Mouse (Mus musculus) R1 (cell line): ENCODE data around the gene Zmym6.
"Not testable (repeated sequence)": the region's sequence is repeated elsewhere in the genome, so short reads cannot be mapped to it uniquely, and the experiment has no call there.

Experiments
- DNase-seq: peaks from one replicate; pipeline ENCODE4 v3.0.0-alpha.2; 2018; ENCODE audit warnings: low read depth, low spot score

Gene Zmym6

DNA sequence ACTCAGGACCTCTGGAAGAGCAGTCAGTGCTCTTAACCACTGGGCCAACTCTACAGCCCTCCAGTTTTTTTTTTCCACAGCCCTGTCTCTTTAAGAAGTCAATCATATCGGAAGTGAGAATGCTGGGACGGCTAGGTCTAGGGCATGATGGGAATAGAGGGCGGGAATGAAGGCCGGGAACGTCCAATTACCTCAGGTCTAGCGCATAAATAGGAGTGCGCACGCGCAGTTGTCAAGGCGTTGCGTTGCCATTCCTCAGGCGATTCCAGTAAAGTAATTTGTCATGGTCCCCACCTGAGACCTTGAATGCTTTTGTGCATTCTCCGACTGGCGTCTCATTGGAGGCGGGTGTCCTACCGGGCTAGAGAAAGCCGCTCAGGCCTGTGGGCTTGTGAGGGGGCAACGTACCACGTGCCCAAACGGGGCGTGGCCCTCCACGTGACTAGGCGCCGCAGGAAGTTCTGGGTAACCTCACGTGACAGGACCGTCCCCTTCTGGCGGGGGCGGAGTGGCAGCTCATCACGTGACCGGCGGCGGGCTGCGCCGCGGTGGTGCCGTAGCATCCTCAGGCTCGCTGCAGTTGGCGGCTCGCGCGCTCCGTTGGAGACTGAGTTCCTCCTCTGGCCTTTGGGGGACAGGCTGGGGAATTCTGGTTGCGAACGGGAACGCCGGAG lies at the start of gene Zmym6:
Zmym6 (plus strand) TSS at position 509 of the 674 bp plus-strand sequence.
- DNase-seq = peak; percentile 99

DNA sequence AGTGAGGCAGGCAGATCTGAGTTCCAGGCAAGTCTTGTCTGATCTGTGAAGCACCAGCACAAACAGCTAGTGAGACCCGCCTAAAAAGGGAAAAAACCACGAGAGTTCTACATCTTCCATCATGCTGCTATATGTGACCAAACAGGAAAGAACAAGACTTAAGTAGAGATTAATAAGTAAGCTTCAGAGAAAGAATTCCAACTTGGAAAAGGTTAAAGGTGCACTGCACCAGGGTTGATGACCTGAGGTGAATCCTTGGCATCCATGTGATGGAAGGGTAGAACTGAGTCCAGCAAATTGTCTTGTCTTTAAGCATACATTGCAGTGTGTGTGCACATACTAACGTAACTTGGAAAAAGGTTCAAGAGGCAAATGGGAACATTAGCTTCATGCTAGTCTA lies 40.0 kb upstream of the Zmym6 start:
- no peak for DNase-seq

- DNase-seq = peak; percentile 39
Observed at GRCm38 (mm10) chr4:127037908-127038827, 39.0 kb upstream of the Zmym6 start.

DNA sequence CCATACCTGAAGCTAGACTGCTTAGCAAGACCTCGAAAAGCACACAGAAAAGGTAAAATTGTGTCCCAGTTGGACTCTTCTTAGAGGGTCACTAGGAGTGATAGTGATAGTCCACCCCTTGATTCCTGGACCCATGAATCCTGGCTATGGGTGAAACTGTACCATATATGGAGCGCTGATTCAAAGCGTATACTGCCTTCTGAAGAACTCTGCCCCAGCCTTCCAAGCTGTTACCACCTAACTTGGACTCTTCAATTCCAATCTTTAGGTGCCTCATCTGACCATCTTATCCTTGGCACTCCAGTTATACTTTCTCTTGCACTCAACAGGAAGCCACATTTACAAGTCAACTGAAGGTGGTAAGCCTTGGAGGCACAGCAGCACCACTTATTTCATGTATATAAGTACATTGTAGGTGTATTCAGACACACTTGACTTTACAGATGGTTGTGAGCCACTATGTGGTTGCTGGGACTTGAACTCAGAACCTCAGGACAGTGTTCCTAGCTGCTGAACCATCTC lies 38.3 kb upstream of the Zmym6 start:
- no peak for DNase-seq

GRCm38 (mm10) chr4:127039871-127040483 lies 37.2 kb upstream of the Zmym6 start:
- no peak for DNase-seq

GRCm38 (mm10) chr4:127043540-127043939 lies 33.6 kb upstream of the Zmym6 start:
- DNase-seq = no peak

GRCm38 (mm10) chr4:127051121-127051520 lies 26.1 kb upstream of the Zmym6 start:
- DNase-seq = no peak

DNA sequence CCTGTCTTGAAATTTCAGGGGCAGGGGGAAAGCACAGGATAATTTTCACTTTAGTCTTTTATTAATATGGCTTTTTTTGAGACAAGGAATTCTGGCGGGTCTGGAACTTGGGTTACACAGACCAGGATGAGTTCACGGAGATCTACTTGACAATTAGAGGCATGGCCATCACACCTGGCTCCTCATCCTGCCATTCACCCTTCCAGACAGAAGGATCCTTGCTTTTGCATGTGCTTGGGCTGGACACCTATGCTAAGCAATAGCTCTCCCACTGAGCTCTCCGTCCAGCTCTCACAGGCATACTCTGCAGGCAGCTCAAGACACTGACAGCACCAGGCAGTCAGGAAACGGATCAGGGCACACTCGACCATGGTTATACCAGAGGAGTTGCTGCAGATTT lies 24.1 kb upstream of the Zmym6 start:
- no peak for DNase-seq

DNA sequence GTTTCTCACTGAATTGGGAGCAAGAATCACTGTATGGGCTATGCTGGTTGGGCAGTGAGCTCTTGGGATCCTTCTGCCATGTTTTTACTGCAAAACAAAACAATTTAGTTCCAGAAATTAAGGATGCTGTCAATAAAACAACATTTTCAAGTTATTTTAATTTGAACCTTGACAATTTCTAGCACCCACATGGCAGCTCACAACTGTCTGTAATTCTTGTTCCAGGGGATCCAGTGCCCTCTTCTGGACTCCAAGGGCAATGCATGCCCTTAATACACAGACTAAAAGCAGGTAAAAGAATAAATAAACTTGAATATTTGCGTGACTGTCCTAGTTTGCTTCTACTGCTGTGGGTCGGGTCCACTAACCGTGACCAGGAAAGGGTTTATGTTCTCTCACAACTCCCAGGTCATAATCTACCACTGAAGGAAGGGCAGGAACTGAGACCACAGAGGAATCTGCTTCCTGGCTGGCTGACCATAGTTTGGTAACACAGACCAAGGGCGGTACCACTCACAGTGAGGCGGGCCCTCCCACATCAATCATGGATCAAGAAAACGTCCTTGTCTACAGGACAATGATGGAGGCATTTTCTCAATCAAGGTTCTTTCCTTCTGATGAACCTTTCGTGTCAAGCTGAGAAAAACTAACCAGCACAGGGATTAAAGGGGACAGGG lies 22.5 kb upstream of the Zmym6 start:
- DNase-seq = peak; percentile 57

DNA sequence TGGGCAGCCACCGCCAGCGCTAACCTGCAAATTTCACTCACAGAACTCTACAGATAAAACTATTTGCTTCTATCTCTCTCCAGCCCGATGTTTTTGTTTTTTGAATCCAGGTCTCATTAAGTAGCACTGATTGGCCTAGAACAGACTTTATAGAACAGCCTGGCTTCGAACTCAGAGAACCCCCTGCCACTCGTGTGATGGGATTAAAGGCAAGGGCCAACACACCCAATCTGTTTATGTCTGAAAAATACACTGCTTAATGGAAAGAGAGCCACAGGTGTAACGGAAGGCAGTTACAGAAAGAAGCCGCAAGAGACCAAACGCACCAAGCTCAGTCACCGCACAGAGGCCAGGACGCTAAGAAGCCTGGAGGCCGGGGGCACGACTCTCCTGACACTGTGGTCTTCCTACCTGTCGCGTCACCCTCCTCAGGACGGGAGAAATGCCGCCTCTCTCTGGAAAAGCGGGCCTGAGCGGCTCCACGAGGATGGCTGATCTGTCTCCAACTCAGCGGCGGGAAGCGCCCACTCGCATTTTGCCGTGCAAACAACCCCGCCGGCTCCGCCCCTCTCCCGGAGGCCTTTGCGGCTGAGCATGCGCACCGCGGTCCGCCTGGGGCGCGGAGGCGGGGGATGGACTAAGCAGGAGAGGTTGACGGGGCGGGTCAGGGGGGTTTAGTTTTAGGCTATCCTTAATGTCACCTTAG lies 16.4 kb upstream of the Zmym6 start, which contains the start of gene Zmym1:
Zmym1 (minus strand) TSS at position 568 of the 706 bp plus-strand sequence.
- DNase-seq = peak; percentile 92

DNA sequence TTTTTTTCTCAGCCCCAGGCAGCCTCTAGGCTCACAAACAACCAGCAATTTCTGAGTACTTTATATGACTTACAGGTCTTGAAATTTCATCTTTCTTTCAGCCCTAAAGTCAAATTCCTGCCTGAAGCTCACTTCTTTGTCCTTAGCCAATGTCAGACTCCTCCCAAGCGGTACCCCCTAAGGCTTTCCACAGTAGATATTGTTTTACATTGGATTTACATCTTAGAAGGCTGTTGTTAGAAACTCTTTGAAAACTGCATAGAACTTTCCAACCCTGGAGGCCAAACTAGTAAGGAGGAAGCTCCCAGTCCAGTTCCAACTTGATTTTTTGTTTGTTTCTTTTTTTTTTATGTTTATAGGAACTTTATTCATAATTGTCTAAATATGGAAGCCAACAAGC lies 13.1 kb upstream of the Zmym6 start:
- DNase-seq = peak; percentile 89

GRCm38 (mm10) chr4:127074915-127075314 lies 2.3 kb upstream of the Zmym6 start:
- DNase-seq = peak; percentile 65

DNA sequence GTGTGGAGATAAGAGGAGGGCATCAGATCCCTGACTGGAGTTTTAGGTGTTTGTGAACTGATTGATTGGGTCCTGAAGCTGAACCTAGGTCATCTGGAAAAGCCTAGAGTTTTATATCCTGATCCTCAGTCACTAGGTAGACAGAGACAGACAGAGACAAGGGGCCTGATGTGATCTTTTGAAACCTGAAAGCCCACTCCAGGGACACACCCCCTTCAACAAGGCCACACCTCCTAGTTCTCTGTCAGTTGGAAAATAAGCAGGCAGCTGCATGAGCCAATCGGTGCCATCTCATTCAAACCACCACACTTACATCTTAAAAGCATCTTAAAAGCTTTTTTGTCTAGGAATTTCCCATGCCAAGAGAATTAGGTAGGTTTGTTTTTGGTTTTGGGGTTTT lies 3.6 kb downstream of the Zmym6 start:
- peak; percentile 57 for DNase-seq

DNA sequence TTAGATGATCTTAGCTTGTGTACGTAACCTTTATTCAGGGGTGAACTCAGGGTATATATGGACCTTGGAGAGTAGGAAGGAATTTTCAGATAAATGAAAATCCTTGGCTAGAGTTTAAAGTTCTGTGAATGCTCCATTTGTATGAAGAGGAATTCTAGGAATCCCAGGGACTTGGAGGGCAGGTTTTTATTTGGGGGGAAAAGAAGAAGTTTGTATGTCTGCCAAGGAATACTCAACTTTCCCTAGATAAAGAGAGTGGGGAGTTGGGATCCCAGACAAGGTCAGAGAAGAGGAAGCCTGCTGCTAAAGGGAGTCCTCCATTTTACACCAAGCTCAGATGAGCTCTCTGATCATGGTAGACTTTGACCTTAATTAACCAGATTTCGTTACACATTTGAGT lies 5.9 kb downstream of the Zmym6 start:
- no peak for DNase-seq

DNA sequence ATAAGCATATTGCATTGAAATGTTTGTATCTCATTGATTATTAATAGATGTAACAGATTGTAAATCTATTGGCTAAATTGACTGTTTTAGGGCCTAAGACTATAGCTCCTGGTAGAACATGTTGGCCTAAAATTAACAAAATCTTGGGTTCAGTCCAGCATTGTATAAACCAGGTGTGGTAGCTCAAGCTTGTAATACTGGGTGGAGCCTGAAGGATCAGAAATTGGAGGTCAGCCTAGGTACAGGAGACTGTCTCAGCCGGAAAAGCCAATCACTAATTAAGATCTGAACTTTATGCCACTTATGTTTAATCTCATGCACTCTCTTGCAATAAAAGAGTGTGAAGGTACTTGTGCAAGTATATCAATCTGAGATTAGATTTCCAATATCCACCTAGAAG lies 8.6 kb downstream of the Zmym6 start:
- no peak for DNase-seq

- DNase-seq = no peak
Observed at GRCm38 (mm10) chr4:127091188-127091587, 14.0 kb downstream of the Zmym6 start.

GRCm38 (mm10) chr4:127095090-127095489 lies 17.9 kb downstream of the Zmym6 start:
- no peak for DNase-seq

DNA sequence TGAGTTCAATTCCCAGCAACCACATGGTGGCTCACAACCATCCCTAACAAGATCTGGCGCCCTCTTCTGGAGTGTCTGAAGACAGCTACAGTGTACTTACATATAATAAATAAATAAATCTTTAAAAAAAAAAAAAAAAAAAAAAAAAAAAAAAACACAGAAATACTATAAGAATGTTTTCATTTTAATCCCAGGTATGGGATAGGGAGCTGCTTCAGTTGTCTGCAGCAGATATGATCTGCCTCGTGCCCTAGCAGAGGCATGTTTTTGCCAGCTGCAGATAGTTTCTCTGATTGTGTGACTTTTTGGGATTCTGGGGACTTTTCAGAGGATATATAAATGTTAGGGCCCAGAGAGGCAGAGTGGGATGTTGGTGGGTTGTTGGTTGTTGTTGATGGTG lies 22.4 kb downstream of the Zmym6 start:
- not testable (repeated sequence) for DNase-seq

DNA sequence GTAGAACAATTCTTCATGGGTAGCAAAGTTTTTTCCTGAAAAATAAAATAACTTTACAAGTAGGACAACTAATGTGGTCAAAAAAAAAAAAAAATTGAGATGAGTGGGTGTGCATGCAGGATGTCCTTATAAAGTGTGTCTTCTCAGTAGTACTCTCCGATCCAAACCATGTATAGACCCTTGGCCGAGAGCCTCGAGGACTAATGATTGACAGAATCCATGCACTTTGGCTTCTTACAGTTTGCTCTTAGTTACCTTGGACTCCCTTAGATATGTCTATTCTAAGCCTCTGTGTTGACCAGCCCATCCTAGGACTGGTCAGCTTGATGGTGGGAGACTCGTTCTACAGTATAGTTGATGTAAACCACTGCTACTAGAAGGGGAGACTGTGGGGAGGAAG lies 30.4 kb downstream of the Zmym6 start:
- no peak for DNase-seq

DNA sequence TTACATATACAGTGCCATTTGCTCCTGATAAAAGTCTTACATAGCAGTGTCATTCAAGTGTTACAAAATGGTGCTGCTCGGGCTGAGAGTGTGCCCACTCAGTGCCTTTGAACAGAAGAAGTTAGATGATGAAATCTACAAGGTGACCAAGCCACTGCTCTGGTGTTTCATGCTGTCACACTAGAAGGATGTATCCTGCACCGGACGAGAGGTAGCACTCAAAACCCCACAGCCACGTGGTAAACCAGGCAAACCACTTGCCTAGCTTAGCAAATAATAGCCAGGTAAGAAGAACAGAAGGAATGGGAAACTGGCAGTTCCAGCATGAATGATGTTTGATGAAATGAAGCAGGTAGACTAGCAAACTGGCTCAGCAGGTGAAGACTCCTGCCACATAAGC lies 33.4 kb downstream of the Zmym6 start:
- no peak for DNase-seq

DNA sequence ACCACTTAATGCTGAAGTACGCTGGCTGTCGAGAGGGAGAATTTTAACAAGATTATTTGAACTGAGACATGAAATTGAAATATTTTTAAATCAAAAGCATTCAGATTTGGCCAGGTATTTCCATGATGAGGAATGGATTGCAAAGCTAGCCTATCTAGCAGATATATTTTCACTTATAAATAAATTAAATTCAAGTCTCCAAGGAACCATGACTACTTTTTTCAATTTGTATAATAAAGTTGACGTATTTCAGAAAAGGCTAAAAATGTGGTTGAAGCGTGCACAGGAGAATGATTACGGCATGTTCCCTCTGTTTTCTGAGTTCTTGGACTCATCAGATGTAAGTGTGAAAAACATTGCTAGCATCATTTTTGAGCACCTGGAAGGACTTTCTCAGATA lies 46.2 kb downstream of the Zmym6 start, which contains the start of gene Tmem35b:
Tmem35b (plus strand) TSS at position 301 of the 400 bp plus-strand sequence.
- no peak for DNase-seq
